Mouse (Mus musculus) stomach, postnatal 0 days (tissue): ENCODE results near the gene Glrx2. TPM values are rescaled to one million over a fixed set of nuclear protein-coding genes. Genes with fewer than 3 reads are reported as not detected.

Experiments
- ATAC-seq: fragments of 200-750 bp; cut with Nextera tagmentation; 2 replicates; pipeline ENCODE4 v1.8.0; 2017; ENCODE audit not compliant: low FRiP score, low TSS enrichment
- DNase-seq: peaks from one replicate; pipeline ENCODE4 v3.0.0-alpha.2; 2016; ENCODE audit warnings: low spot score
- H3K27ac ChIP-seq: fragments of 300-500 bp; sonication (generic); replicated peaks from 2 replicates; pipeline ENCODE4 v1.5.1; 2014; ENCODE audit warnings: mild to moderate bottlenecking, control low read depth
- H3K27me3 ChIP-seq: fragments of 300-500 bp; sonication (generic); 2 replicates; pipeline ENCODE4 v1.6.1; 2014; ENCODE audit warnings: low read length; ENCODE audit not compliant: control insufficient read depth, insufficient read depth
- H3K36me3 ChIP-seq: fragments of 300-500 bp; sonication (generic); 2 replicates; pipeline ENCODE4 v1.6.1; 2014; ENCODE audit warnings: low read length, mixed read lengths; ENCODE audit not compliant: control insufficient read depth, insufficient read depth
- H3K4me1 ChIP-seq: fragments of 300-500 bp; sonication (generic); replicated peaks from 2 replicates; pipeline ENCODE4 v1.6.1; 2014; ENCODE audit warnings: antibody characterized with exemption; ENCODE audit not compliant: control insufficient read depth, insufficient read depth
- H3K4me2 ChIP-seq: fragments of 300-500 bp; sonication (generic); replicated peaks from 2 replicates; pipeline ENCODE4 v1.6.1; 2014; ENCODE audit warnings: low read depth, mild to moderate bottlenecking, control low read depth, moderate library complexity
- H3K4me3 ChIP-seq: fragments of 300-500 bp; sonication (generic); 2 replicates; pipeline ENCODE4 v1.5.1; 2014; ENCODE audit warnings: low read depth, low read length, control low read depth
- H3K9ac ChIP-seq: fragments of 300-500 bp; sonication (generic); 2 replicates; pipeline ENCODE4 v1.6.1; 2014; ENCODE audit warnings: mild to moderate bottlenecking, low read length, control low read depth, mixed read lengths
- H3K9me3 ChIP-seq: fragments of 300-500 bp; sonication (generic); 2 replicates; pipeline ENCODE4 v1.6.1; 2016; ENCODE audit warnings: low read length; ENCODE audit not compliant: control insufficient read depth
- CTCF ChIP-seq: IDR thresholded peaks from 2 replicates; pipeline ENCODE4 v1.5.1; 2016; ENCODE audit warnings: antibody characterized with exemption, low read depth, mild to moderate bottlenecking, moderate library complexity
- EP300 ChIP-seq: optimal IDR thresholded peaks from 2 replicates; pipeline ENCODE3; 2016; ENCODE audit warnings: antibody characterized with exemption
- WGBS: fragments of 180-500 bp; shearing (Covaris S2); extraction: QIAGEN DNeasy Blood & Tissue Kit; methylation state at CpG from one replicate; pipeline ENCODE4 v1.1.7; 2014; 5-methylcytosine and 5-hydroxymethylcytosine counted together
- polyA plus RNA-seq: library from polyadenylated mRNA; unstranded; fragments of >200 nt; fragmentation: Nextera tagmentation; extraction: Ambion mirVana; gene quantifications from 2 replicates; pipeline ENCODE4 v1.2.1, GENCODE M21; 2015

The Glrx2 gene
- polyA plus RNA-seq, 1 experiment from 2014 or later: 104 TPM

GRCm38 (mm10) chr1:143739361-143740350 is 23.5 kb downstream of the Glrx2 start:
- TF ChIP-seq CTCF: peak; percentile 7; the same call in 1 of the 2 replicates
- no peak for TF ChIP-seq EP300
- no peaks in the 10 kb centered on the region for H3K9me3 ChIP-seq

GRCm38 (mm10) chr1:143740581-143740980 is 24.4 kb downstream of the Glrx2 start:
- TF ChIP-seq CTCF (no peak), EP300 (no peak)
- ATAC-seq (no peak), DNase-seq (no peak)
- H3K4me3 ChIP-seq: no peak overlapping the region
- no peaks in the 10 kb centered on the region for H3K27me3 ChIP-seq
- no peak overlapping the region for H3K4me2 ChIP-seq
- no peak overlapping the region for H3K27ac ChIP-seq
- H3K9me3 ChIP-seq: no peaks in the 10 kb centered on the region
- H3K9ac ChIP-seq: no peak overlapping the region
- no peaks in the 10 kb centered on the region for H3K4me1 ChIP-seq
- WGBS: 83% methylated on average over 8 of the region's 10 CpGs
- H3K36me3 ChIP-seq: peaks cover 6% of the 10 kb centered on the region; the same call in 1 of the 2 replicates

More at GRCm38 (mm10) chr1:143739361-143740350, 23.5 kb downstream of the Glrx2 start:
- DNase-seq (peak; percentile 94), ATAC-seq (peak; percentile 97)
- Histone ChIP-seq H3K4me1 (no peaks in the 10 kb centered on the region), H3K4me3 (peak overlapping the region; percentile 79), H3K27ac (peak overlapping the region; percentile 90), H3K36me3 (peaks cover 6% of the 10 kb centered on the region; the same call in 1 of the 2 replicates), H3K9ac (peak overlapping the region; percentile 87), H3K27me3 (no peaks in the 10 kb centered on the region), H3K4me2 (peak overlapping the region; percentile 75)
- WGBS: under 1% methylated on average over 55 of the region's 71 CpGs

- Histone ChIP-seq H3K36me3 (peaks cover 9% of the 10 kb centered on the region), H3K4me1 (no peaks in the 10 kb centered on the region), H3K9me3 (no peaks in the 10 kb centered on the region), H3K4me3 (no peak overlapping the region), H3K27ac (no peak overlapping the region), H3K27me3 (no peaks in the 10 kb centered on the region), H3K9ac (no peak overlapping the region), H3K4me2 (no peak overlapping the region)
- TF ChIP-seq CTCF: no peak
- no peak for TF ChIP-seq EP300
- WGBS: 91% methylated on average over 5 of the region's 5 CpGs
- ATAC-seq: no peak
- no peak for DNase-seq
Observed at GRCm38 (mm10) chr1:143741331-143741730, 25.2 kb downstream of the Glrx2 start.

GRCm38 (mm10) chr1:143742186-143742585 is 26.0 kb downstream of the Glrx2 start:
- WGBS: 95% methylated on average over 6 of the region's 6 CpGs
- Histone ChIP-seq H3K4me3 (no peak overlapping the region), H3K4me1 (no peaks in the 10 kb centered on the region), H3K27me3 (no peaks in the 10 kb centered on the region), H3K9me3 (no peaks in the 10 kb centered on the region), H3K9ac (no peak overlapping the region), H3K27ac (no peak overlapping the region), H3K4me2 (no peak overlapping the region), H3K36me3 (peaks cover 15% of the 10 kb centered on the region)
- no peak for DNase-seq
- ATAC-seq: no peak
- TF ChIP-seq CTCF (no peak), EP300 (no peak)

GRCm38 (mm10) chr1:143745871-143746270 is 29.7 kb downstream of the Glrx2 start:
- H3K4me3 ChIP-seq: no peak overlapping the region
- H3K36me3 ChIP-seq: peaks cover 15% of the 10 kb centered on the region
- no peaks in the 10 kb centered on the region for H3K9me3 ChIP-seq
- TF ChIP-seq EP300 (no peak), CTCF (no peak)
- ATAC-seq (no peak), DNase-seq (no peak)
- no peak overlapping the region for H3K9ac ChIP-seq
- no peaks in the 10 kb centered on the region for H3K4me1 ChIP-seq
- H3K27ac ChIP-seq: no peak overlapping the region
- WGBS: 84% methylated on average over 10 of the region's 10 CpGs
- H3K4me2 ChIP-seq: no peak overlapping the region
- H3K27me3 ChIP-seq: no peaks in the 10 kb centered on the region

- ATAC-seq (peak; percentile 63; the same call in 1 of the 2 replicates), DNase-seq (no peak)
- Histone ChIP-seq H3K9me3 (no peaks in the 10 kb centered on the region), H3K4me1 (no peaks in the 10 kb centered on the region), H3K4me3 (no peak overlapping the region), H3K9ac (no peak overlapping the region), H3K27me3 (no peaks in the 10 kb centered on the region), H3K4me2 (no peak overlapping the region), H3K36me3 (0 out of 2 replicates have a peak, but pooled peaks cover 5% of the 10 kb centered on the region), H3K27ac (no peak overlapping the region)
- WGBS: 74% methylated on average over 8 of the region's 8 CpGs
- TF ChIP-seq CTCF (no peak), EP300 (no peak)
Observed at GRCm38 (mm10) chr1:143762159-143762558, 46.0 kb downstream of the Glrx2 start.
